Mouse (Mus musculus) mature B cell (primary cell): ENCODE measurements around the gene Abcf2.

Source experiments
- in situ Hi-C: fragments of 300-500 bp; cut with MboI; formaldehyde crosslinking; loops from 2 replicates; pipeline ENCODE4 v1.14.3; 2019

Abcf2 gene

GRCm38 (mm10) chr5:24601911-24602750 is 24.9 kb upstream of the Abcf2 start:
- in situ Hi-C loops: no loop called here

- in situ Hi-C loops: no loop called here
Measured at GRCm38 (mm10) chr5:24601071-24601835, 24.0 kb upstream of the Abcf2 start.

GRCm38 (mm10) chr5:24600236-24600635 is 23.0 kb upstream of the Abcf2 start:
- in situ Hi-C loops: no loop called here

- in situ Hi-C loops: no loop called here
Measured at GRCm38 (mm10) chr5:24599137-24599536, 21.9 kb upstream of the Abcf2 start.

GRCm38 (mm10) chr5:24598570-24599006 is 21.3 kb upstream of the Abcf2 start:
- in situ Hi-C loops: no loop called here

- in situ Hi-C loops: no loop called here
Measured at GRCm38 (mm10) chr5:24597901-24598569, 20.8 kb upstream of the Abcf2 start.

- in situ Hi-C loops: no loop called here
Measured at GRCm38 (mm10) chr5:24597221-24597728, 20.0 kb upstream of the Abcf2 start.

GRCm38 (mm10) chr5:24596519-24597171 is 19.4 kb upstream of the Abcf2 start:
- in situ Hi-C loops: no loop called here

GRCm38 (mm10) chr5:24595786-24596380 is 18.6 kb upstream of the Abcf2 start:
- in situ Hi-C loops: no loop called here

GRCm38 (mm10) chr5:24595261-24595660 is 18.0 kb upstream of the Abcf2 start:
- in situ Hi-C loops: no loop called here

- in situ Hi-C loops: no loop called here
Measured at GRCm38 (mm10) chr5:24594346-24594745, 17.1 kb upstream of the Abcf2 start.

- in situ Hi-C loops: no loop called here
Measured at GRCm38 (mm10) chr5:24593928-24594327, 16.7 kb upstream of the Abcf2 start.

GRCm38 (mm10) chr5:24593230-24593629 is 16.0 kb upstream of the Abcf2 start:
- in situ Hi-C loops: no loop called here

- in situ Hi-C loops: no loop called here
Measured at GRCm38 (mm10) chr5:24592471-24593160, 15.3 kb upstream of the Abcf2 start.

- in situ Hi-C loops: no loop called here
Measured at GRCm38 (mm10) chr5:24591796-24592470, 14.7 kb upstream of the Abcf2 start.

- in situ Hi-C loops: no loop called here
Measured at GRCm38 (mm10) chr5:24591268-24591721, 14.0 kb upstream of the Abcf2 start.

- in situ Hi-C loops: no loop called here
Measured at GRCm38 (mm10) chr5:24589511-24590500, 12.5 kb upstream of the Abcf2 start.

- in situ Hi-C loops: no loop called here
Measured at GRCm38 (mm10) chr5:24587200-24587577, 9.9 kb upstream of the Abcf2 start.
